Mouse (Mus musculus): ENCODE data around the gene Slc25a3. TPM values are rescaled to one million over a fixed set of nuclear protein-coding genes. Genes with fewer than 3 reads are reported as not detected.

The Slc25a3 gene
- polyA plus RNA-seq, 1 experiment from 2014 or later = 421 TPM

- Histone ChIP-seq H3K27ac (replicated peaks; ENCODE audit: low read depth, low read length) (no peak overlapping the region), H3K9ac (replicated peaks; ENCODE audit: low read length) (no peak overlapping the region), H3K9me3 (replicated peaks; ENCODE audit: control insufficient read depth, low read length) (no peaks in the 10 kb centered on the region), H3K4me3 (ENCODE audit: low read depth, low read length) (no peak overlapping the region), H3K4me2 (ENCODE audit: low read depth, low read length) (no peak overlapping the region), H3K36me3 (replicated peaks; ENCODE audit: control insufficient read depth, insufficient read depth, low read depth, low read length) (no peaks in the 10 kb centered on the region), H3K4me1 (ENCODE audit: control insufficient read depth, insufficient read depth, low read length) (no peaks in the 10 kb centered on the region), H3K27me3 (ENCODE audit: control insufficient read depth, insufficient read depth, low read length) (no peaks in the 10 kb centered on the region)
- ATAC-seq (replicated peaks; ENCODE audit: insufficient number of reproducible peaks, low FRiP score, low TSS enrichment, low read depth) = no peak
- WGBS = 87% methylated on average over 2 of the region's 2 CpGs
- DNase-seq (ENCODE audit: low spot score) = no peak
Measured at GRCm38 (mm10) chr10:91076667-91077066, 47.2 kb downstream of the Slc25a3 start.

GRCm38 (mm10) chr10:91073345-91073744 is 50.5 kb downstream of the Slc25a3 start:
- no peaks in the 10 kb centered on the region; the same call in 1 of the 2 replicates for H3K36me3 ChIP-seq (replicated peaks; ENCODE audit: control insufficient read depth, insufficient read depth, low read depth, low read length)
- no peak for DNase-seq (ENCODE audit: low spot score)
- no peaks in the 10 kb centered on the region for H3K4me1 ChIP-seq (ENCODE audit: control insufficient read depth, insufficient read depth, low read length)
- H3K27me3 ChIP-seq (ENCODE audit: control insufficient read depth, insufficient read depth, low read length) = no peaks in the 10 kb centered on the region
- no peak for ATAC-seq (replicated peaks; ENCODE audit: insufficient number of reproducible peaks, low FRiP score, low TSS enrichment, low read depth)
- 88% methylated on average over 3 of the region's 3 CpGs for WGBS
- H3K9ac ChIP-seq (replicated peaks; ENCODE audit: low read length) = no peak overlapping the region
- H3K9me3 ChIP-seq (replicated peaks; ENCODE audit: control insufficient read depth, low read length) = no peaks in the 10 kb centered on the region
- no peak overlapping the region for H3K4me3 ChIP-seq (ENCODE audit: low read depth, low read length)
- H3K27ac ChIP-seq (replicated peaks; ENCODE audit: low read depth, low read length) = no peak overlapping the region
- no peak overlapping the region for H3K4me2 ChIP-seq (ENCODE audit: low read depth, low read length)

- 77% methylated on average over 1 of the region's 1 CpGs for WGBS
- Histone ChIP-seq H3K9ac (replicated peaks; ENCODE audit: low read length) (no peak overlapping the region), H3K4me2 (ENCODE audit: low read depth, low read length) (no peak overlapping the region), H3K9me3 (replicated peaks; ENCODE audit: control insufficient read depth, low read length) (no peaks in the 10 kb centered on the region), H3K36me3 (replicated peaks; ENCODE audit: control insufficient read depth, insufficient read depth, low read depth, low read length) (no peaks in the 10 kb centered on the region; the same call in 1 of the 2 replicates), H3K27me3 (ENCODE audit: control insufficient read depth, insufficient read depth, low read length) (no peaks in the 10 kb centered on the region), H3K27ac (replicated peaks; ENCODE audit: low read depth, low read length) (no peak overlapping the region), H3K4me3 (ENCODE audit: low read depth, low read length) (no peak overlapping the region), H3K4me1 (ENCODE audit: control insufficient read depth, insufficient read depth, low read length) (no peaks in the 10 kb centered on the region)
- no peak for ATAC-seq (replicated peaks; ENCODE audit: insufficient number of reproducible peaks, low FRiP score, low TSS enrichment, low read depth)
- peak; percentile 27 for DNase-seq (ENCODE audit: low spot score)
Measured at GRCm38 (mm10) chr10:91071768-91072167, 52.1 kb downstream of the Slc25a3 start.

Other genes with a start within 250 kb of the Slc25a3 start
- gene Apaf1, start 41.3 kb downstream of the Slc25a3 start, polyA plus RNA-seq (2014; fragmentation: Nextera tagmentation; extraction: Ambion mirVana) = 26.2 and 32.1 TPM in 2 replicates
- gene Ikbip, start 41.1 kb downstream of the Slc25a3 start, polyA plus RNA-seq (2014; fragmentation: Nextera tagmentation; extraction: Ambion mirVana) = 29.4 and 31.1 TPM in 2 replicates
- gene Tmpo, start 57.3 kb upstream of the Slc25a3 start, polyA plus RNA-seq (2014; fragmentation: Nextera tagmentation; extraction: Ambion mirVana) = 343 and 401 TPM in 2 replicates

Measured in embryonic facial prominence, embryonic 11.5 days (tissue).